26 mouse cellular contexts compared by ENCODE assay signal in the genomic region with DNA sequence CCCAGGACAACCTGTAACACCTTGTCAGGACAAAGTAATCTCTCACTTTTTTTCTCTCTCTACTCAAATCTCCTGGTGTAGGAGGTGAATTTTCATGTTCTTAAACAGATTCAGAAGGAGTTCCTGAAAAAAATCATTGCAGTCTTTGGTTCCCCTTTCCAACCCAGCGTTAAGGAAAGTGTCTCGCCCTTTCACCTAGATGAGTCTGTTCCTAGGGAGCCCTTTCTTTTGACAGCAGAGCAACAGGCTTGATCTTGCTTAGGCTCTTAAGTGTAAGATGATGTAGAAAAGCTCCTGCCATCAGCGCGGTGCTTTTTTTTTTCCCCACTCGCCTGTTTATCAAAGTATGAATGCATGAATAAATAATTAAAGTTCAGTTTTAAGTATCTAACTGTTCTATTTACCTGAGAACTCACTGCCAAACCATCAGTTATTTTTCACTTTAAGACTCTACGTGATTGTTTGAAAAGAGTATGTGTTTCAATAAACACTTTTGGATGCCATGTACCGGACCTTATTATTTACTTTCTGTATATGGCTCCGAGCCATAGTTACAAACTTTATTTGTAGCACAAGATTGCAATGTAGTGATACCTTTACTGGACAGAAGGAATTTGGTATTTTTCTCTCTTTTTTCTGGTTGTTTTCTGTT.
DNase-seq lines count a peak whose midpoint lies in the region; ATAC-seq and TF ChIP-seq lines count a peak whose summit lies in the region.
"Had no signal": no experiment of that assay in that cellular context is flagged by ENCODE, and none has a peak within 500 bp of the region (broad histone marks: within the 10 kb centered on the region; RNA-seq: fewer than 3 reads in every experiment).

No protein-coding gene starts in this region.

- TF ChIP-seq POLR2A in heart, adult 2 months (IDR thresholded peaks at IDR 0.05; ENCODE audit: insufficient read depth, low read depth, low read length) = no peak

- no peaks in the 10 kb centered on the region for H3K27me3 ChIP-seq in heart, adult 2 months (ENCODE audit: control insufficient read depth, insufficient read depth, low read length)
- H3K27me3 ChIP-seq in intestine, postnatal 0 days (replicated peaks; ENCODE audit: control insufficient read depth, insufficient read depth, low read length) = no peaks in the 10 kb centered on the region
- H3K27me3 ChIP-seq in intestine, embryonic 15.5 days (replicated peaks) = no peaks in the 10 kb centered on the region
- H3K27me3 ChIP-seq in midbrain, embryonic 15.5 days (replicated peaks) = no peaks in the 10 kb centered on the region
- H3K27me3 ChIP-seq: embryonic facial prominence, embryonic 13.5 days; forebrain, embryonic 15.5 days; hindbrain, embryonic 12.5 days; kidney, embryonic 15.5 days; limb, embryonic 13.5 days; midbrain, embryonic 13.5 days; neural tube, embryonic 15.5 days; Patski; stomach, embryonic 15.5 days had no signal

- ATAC-seq in intestine, postnatal 0 days = no peak
- ATAC-seq in intestine, embryonic 15.5 days = no peak
- ATAC-seq in megakaryocyte progenitor cell, adult 5-6 weeks (replicated peaks; ENCODE audit: poor library complexity) = 0 out of 2 replicates have a peak, but pooled peaks have one; percentile 32
- no peak for ATAC-seq in midbrain, embryonic 15.5 days (replicated peaks)
- ATAC-seq: forebrain, embryonic 15.5 days; hindbrain, postnatal 0 days; midbrain, embryonic 13.5 days; Patski had no signal

- H3K36me3 ChIP-seq in heart, adult 2 months (ENCODE audit: control insufficient read depth, insufficient read depth, low read length) = peaks cover 11% of the 10 kb centered on the region
- H3K36me3 ChIP-seq in intestine, postnatal 0 days (ENCODE audit: control insufficient read depth, insufficient read depth) = no peaks in the 10 kb centered on the region
- H3K36me3 ChIP-seq in intestine, embryonic 15.5 days = no peaks in the 10 kb centered on the region
- no peaks in the 10 kb centered on the region for H3K36me3 ChIP-seq in midbrain, embryonic 15.5 days (replicated peaks)
- H3K36me3 ChIP-seq: embryonic facial prominence, embryonic 13.5 days; forebrain, embryonic 10.5 days; forebrain, embryonic 15.5 days; hindbrain, embryonic 12.5 days; kidney, embryonic 15.5 days; limb, embryonic 13.5 days; midbrain, embryonic 13.5 days; neural tube, embryonic 15.5 days; stomach, embryonic 15.5 days had no signal

- no peak for TF ChIP-seq CTCF in heart, adult 2 months (IDR thresholded peaks at IDR 0.05)
- no peak for TF ChIP-seq CTCF in intestine, postnatal 0 days (IDR thresholded peaks at IDR 0.05; ENCODE audit: low read depth)

- H3K9ac ChIP-seq in heart, adult 2 months (ENCODE audit: low read depth, low read length) = no peak overlapping the region
- H3K9ac ChIP-seq in intestine, postnatal 0 days (ENCODE audit: low read depth, low read length) = no peak overlapping the region
- no peak overlapping the region for H3K9ac ChIP-seq in intestine, embryonic 15.5 days
- H3K9ac ChIP-seq in midbrain, embryonic 15.5 days = no peak overlapping the region
- H3K9ac ChIP-seq: embryonic facial prominence, embryonic 13.5 days; forebrain, embryonic 15.5 days; hindbrain, embryonic 12.5 days; kidney, embryonic 15.5 days; limb, embryonic 13.5 days; liver, embryonic 14.5 days; lung, embryonic 14.5 days; midbrain, embryonic 13.5 days; neural tube, embryonic 15.5 days; stomach, embryonic 15.5 days had no signal

- no peaks in the 10 kb centered on the region for H3K4me1 ChIP-seq in heart, adult 2 months (ENCODE audit: control insufficient read depth, insufficient read depth, low read length)
- 0 out of 2 replicates have a peak, but pooled peaks cover 3% of the 10 kb centered on the region for H3K4me1 ChIP-seq in intestine, postnatal 0 days (replicated peaks; ENCODE audit: control insufficient read depth, insufficient read depth, low read length)
- 0 out of 2 replicates have a peak, but pooled peaks cover 8% of the 10 kb centered on the region for H3K4me1 ChIP-seq in intestine, embryonic 15.5 days (replicated peaks)
- H3K4me1 ChIP-seq in midbrain, embryonic 15.5 days = no peaks in the 10 kb centered on the region
- H3K4me1 ChIP-seq: forebrain, embryonic 15.5 days; hindbrain, embryonic 12.5 days; neural tube, embryonic 15.5 days; stomach, embryonic 15.5 days had no signal

- H3K79me2 ChIP-seq in heart, adult 2 months (replicated peaks; ENCODE audit: control insufficient read depth, insufficient read depth, low read length) = no peaks in the 10 kb centered on the region

- TF ChIP-seq EP300 in heart, adult 2 months (IDR thresholded peaks at IDR 0.05; ENCODE audit: insufficient read depth, low read depth, low read length) = no peak

- intact Hi-C loops in heart, adult 2 months (cut with DNase I) = no loop called here
- intact Hi-C loops in heart, postnatal 25 days (cut with DNase I) = no loop called here

- no peaks in the 10 kb centered on the region for H3K9me3 ChIP-seq in intestine, postnatal 0 days (ENCODE audit: control insufficient read depth)
- no peaks in the 10 kb centered on the region for H3K9me3 ChIP-seq in intestine, embryonic 15.5 days
- H3K9me3 ChIP-seq in midbrain, embryonic 15.5 days = no peaks in the 10 kb centered on the region
- H3K9me3 ChIP-seq: embryonic facial prominence, embryonic 13.5 days; forebrain, embryonic 10.5 days; forebrain, embryonic 15.5 days; hindbrain, embryonic 12.5 days; kidney, embryonic 15.5 days; limb, embryonic 13.5 days; midbrain, embryonic 13.5 days; neural tube, embryonic 15.5 days; stomach, embryonic 15.5 days had no signal

- no peak overlapping the region for H3K4me2 ChIP-seq in intestine, postnatal 0 days (replicated peaks; ENCODE audit: low read depth)
- no peak overlapping the region for H3K4me2 ChIP-seq in intestine, embryonic 15.5 days (replicated peaks)
- H3K4me2 ChIP-seq in midbrain, embryonic 15.5 days = no peak overlapping the region
- H3K4me2 ChIP-seq: embryonic facial prominence, embryonic 13.5 days; forebrain, embryonic 15.5 days; hindbrain, embryonic 12.5 days; kidney, embryonic 15.5 days; limb, embryonic 13.5 days; lung, embryonic 14.5 days; midbrain, embryonic 13.5 days; neural tube, embryonic 15.5 days; stomach, embryonic 15.5 days had no signal

- peak overlapping the region; percentile 59 for H3K27ac ChIP-seq in heart, adult 2 months
- H3K27ac ChIP-seq in intestine, postnatal 0 days (ENCODE audit: low read depth, low read length) = peak overlapping the region; percentile 58; the same call in 1 of the 2 replicates
- no peak overlapping the region for H3K27ac ChIP-seq in intestine, embryonic 15.5 days
- H3K27ac ChIP-seq in midbrain, embryonic 15.5 days = no peak overlapping the region
- H3K27ac ChIP-seq: embryonic facial prominence, embryonic 13.5 days; forebrain, embryonic 10.5 days; forebrain, embryonic 15.5 days; hindbrain, embryonic 12.5 days; hindbrain, postnatal 0 days; kidney, embryonic 15.5 days; limb, embryonic 13.5 days; liver, embryonic 14.5 days; midbrain, embryonic 13.5 days; neural tube, embryonic 15.5 days; stomach, embryonic 15.5 days had no signal

- DNase-seq in heart, adult 2 months = no peak
- no peak for DNase-seq in heart, postnatal 25 days (ENCODE audit: low spot score)
- DNase-seq in adipocyte (ENCODE audit: low spot score) = peak; percentile 13
- no peak for DNase-seq in frontal cortex, adult 2 months (ENCODE audit: extremely low spot score in 1 of 2, low spot score in 1 of 2)
- DNase-seq: adrenal gland, postnatal 25 days; gastrocnemius, postnatal 14 days; heart, postnatal 36 days; lung, embryonic 14.5 days; retina, postnatal 1 day; right cerebral cortex, postnatal 14 days had no signal

- no peak overlapping the region for H3K4me3 ChIP-seq in heart, adult 2 months
- H3K4me3 ChIP-seq in intestine, postnatal 0 days (ENCODE audit: low read depth, low read length) = no peak overlapping the region
- H3K4me3 ChIP-seq in intestine, embryonic 15.5 days (replicated peaks) = no peak overlapping the region
- H3K4me3 ChIP-seq in midbrain, embryonic 15.5 days = no peak overlapping the region
- H3K4me3 ChIP-seq: embryonic facial prominence, embryonic 13.5 days; forebrain, embryonic 10.5 days; forebrain, embryonic 15.5 days; hindbrain, embryonic 12.5 days; kidney, embryonic 15.5 days; limb, embryonic 13.5 days; midbrain, embryonic 13.5 days; neural tube, embryonic 15.5 days; stomach, embryonic 15.5 days had no signal

- 62% methylated on average over 8 of the region's 8 CpGs for WGBS in heart, adult 2 months
- 70% methylated on average over 8 of the region's 8 CpGs for whole genome bisulfite sequencing in intestine, postnatal 0 days
- WGBS in intestine, embryonic 15.5 days = 75% methylated on average over 8 of the region's 8 CpGs
- 91% methylated on average over 8 of the region's 8 CpGs for WGBS in midbrain, embryonic 15.5 days

Comparison
In these comparisons a context has a peak if more than half of its experiments do, and no peak if none do; other contexts are left out.
1. H3K27ac ChIP-seq: peak in heart, adult 2 months (single experiment) and intestine, postnatal 0 days (single experiment); none in intestine, embryonic 15.5 days (single experiment) and midbrain, embryonic 15.5 days (single experiment).